Mouse (Mus musculus): ENCODE results near the gene Tmem218.
A peak's percentile ranks its signal among the peaks of the same experiment; 100 is the strongest.

Tmem218 gene

GRCm38 (mm10) chr9:37232201-37233195, 24.5 kb downstream of the Tmem218 start:
- no peak for DNase-seq (ENCODE audit: low read depth, low spot score)

DNA sequence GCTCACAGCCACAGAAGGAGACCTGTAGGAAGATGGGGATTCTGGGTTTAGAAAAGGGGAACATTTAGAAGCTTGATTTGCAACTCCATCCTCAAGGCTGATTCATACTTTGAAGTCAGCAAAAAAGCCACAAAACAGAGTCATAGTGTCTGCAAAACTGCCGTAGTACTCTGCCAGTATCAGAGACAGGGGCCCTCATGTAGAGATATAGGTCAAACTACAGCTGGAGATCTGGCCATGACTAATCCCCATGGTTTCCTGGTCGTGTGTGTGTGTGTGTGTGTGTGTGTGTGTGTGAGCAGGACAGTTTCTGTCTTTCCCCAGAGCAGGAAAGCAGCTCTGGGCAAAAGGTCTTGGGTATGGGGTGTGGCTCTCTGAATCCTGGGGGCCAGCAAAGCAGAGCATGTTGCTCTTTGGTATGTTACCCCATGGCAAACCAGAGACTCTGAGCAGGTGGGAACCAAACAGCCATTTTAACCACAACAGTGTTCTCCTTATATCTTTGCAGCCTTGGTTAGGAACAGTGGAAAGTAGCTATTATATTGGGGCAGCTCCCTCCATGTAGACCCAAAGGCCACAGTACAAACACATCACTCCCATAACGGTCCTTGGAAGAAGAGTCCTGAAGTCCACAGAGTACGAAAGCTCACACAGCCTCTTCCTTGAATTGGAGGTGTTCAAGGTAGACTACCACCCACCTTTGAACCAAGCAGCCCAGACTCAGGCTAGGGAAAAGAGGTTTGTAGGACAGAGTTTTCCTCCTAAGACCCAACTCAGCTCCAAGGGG, 28.1 kb downstream of the Tmem218 start:
- DNase-seq (ENCODE audit: low read depth, low spot score) = no peak

DNA sequence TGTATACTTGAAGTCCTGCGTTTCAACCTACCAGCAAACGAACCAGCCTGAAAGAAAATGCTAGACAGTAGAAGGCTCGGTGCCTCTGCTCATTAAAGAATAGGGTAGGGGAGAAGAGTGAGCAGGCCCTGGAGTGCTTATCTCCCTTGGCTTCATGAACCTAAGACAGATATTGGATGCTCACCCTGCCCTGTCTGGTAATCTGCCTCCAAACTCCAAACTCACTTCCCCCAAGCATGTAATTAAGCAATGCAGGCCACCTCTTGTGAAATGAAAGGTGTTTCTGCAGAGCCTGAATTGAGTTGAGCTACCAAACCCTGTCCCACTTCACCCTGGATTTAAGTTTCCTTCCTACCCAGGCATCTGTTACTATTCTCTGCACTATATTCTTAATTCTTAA, 34.7 kb downstream of the Tmem218 start:
- DNase-seq (ENCODE audit: low read depth, low spot score) = no peak

DNA sequence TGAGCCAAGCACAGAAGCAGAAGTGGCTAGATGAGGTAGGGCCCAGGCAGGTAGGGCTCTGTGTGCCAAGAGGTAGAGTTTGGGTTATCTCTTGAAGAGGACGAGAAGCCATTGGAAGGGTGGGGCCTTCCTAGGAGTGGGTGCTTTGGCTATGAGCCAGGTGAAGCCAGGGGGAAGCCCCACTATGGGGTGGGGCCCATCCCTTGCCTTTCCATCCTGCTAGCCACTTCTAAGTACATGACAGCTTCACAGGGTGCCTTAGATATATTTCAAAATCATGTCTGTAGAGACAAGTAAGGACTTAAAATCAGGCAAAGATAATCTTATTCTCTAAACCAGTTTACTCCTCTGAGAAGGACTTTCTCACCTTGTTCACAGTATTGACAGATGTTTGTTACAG, 36.6 kb downstream of the Tmem218 start:
- no peak for DNase-seq (ENCODE audit: low read depth, low spot score)

GRCm38 (mm10) chr9:37245404-37245803, 37.4 kb downstream of the Tmem218 start:
- DNase-seq (ENCODE audit: low read depth, low spot score) = no peak

GRCm38 (mm10) chr9:37245810-37246209, 37.8 kb downstream of the Tmem218 start:
- DNase-seq (ENCODE audit: low read depth, low spot score) = no peak

- no peak for DNase-seq (ENCODE audit: low read depth, low spot score)
These were observed 39.4 kb downstream of the Tmem218 start for GRCm38 (mm10) chr9:37247429-37247828.

- peak; percentile 8 for DNase-seq (ENCODE audit: low read depth, low spot score)
These were observed 40.4 kb downstream of the Tmem218 start for GRCm38 (mm10) chr9:37248381-37248906.

DNA sequence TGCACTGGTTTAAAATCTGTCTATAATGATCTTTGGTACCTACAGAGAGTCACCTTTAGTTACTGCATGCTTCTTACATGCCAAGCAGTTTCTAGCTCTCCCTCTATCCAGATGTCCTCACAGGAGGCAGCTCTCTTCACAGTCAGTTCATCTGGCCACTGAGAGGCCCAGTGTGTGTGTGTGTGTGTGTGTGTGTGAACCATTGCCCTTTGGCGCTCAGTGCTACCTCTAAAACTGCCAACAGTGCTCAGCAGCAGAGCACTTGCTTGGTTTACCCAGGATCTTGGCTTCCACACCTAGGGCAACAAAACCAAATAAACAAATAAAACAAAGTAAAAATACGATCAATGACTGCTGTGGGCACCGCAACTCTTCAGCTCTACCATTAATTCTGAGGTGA, 42.0 kb downstream of the Tmem218 start:
- no peak for DNase-seq (ENCODE audit: low read depth, low spot score)

DNA sequence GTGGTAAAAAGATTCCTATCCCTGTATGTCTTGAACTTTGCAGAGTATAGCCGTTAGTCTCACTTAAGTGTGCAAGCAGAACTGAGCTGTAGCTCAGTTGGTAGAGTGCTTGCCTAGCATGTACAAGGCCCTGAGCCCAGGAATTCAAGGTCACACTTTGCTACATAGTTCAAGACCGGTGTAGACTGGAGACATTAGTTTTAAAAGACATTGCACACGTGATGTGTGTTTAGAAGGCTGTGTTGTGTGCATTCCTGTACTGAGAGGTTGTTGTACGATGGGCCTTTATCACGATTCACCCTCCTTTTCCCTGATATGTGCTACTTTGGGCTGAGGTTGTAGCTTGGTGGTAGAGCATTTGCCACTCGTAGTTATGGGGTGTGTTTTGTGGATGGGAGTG, 42.6 kb downstream of the Tmem218 start:
- DNase-seq (ENCODE audit: low read depth, low spot score) = no peak

DNA sequence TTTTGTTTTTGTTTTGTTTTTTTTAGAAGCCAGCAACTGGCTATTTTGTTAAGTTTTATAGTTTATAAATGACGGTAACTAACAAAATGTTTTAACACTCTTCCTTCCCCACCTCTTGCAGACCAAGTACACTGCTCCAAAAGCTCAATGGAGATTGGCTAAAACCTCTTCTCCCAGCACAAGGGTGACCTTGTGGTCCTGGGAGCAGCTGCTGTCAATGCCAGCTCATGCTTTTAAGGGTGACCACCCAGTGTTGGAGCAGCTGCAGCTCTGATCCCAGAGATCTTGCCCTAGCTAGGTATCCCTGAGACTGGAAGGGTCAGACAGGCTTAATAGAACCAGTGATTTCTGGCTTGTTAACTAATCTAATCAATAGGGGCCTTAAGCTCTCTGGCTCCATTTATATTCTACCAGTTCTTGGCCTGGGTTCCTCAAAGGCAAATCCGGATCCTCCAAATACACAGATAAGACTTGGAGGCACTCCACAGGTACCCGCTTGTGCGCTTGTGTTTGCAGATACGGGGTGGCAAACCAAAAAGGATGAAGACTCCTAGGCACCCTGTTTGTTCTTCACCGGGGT, 46.6 kb downstream of the Tmem218 start:
- peak; percentile 5 for DNase-seq (ENCODE audit: low read depth, low spot score)

DNA sequence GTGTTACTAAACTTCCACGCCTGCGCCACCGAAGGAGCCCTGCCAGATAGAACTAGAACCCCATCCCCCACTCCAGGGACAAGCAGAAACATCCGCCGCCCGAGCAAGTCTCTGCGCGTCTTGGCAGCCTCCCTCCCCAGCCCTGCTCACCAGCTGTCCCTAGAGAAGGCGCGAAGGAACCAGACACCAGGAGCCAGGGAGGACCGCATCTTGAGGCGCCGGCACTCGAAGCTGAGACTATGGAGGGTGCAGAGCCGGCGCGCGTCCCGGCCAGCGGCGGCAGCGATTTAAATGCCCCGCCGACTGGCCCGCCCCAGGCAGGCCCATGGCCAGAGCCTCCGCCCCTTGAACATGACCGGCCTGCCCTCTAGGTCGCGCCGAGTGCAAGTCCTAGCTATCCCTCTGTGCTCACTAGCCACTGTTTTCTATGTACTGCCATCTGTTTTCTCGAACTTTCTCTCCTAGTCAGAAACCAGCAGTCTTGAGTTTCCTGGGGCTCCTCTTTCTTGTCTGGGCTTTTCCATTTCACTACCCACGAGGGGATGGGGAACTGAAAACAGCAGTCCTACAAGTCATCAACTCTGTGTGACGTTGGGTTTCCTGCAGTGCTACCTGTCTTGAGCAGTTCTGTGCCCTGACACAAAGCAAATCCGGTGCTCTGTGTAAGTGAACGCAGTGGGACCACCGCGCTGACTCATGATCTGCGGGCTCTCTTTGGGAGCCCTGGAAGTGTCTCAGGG, 47.3 kb downstream of the Tmem218 start, which contains the start of gene Slc37a2:
Gene Slc37a2 (minus strand): TSS at position 590 of the 740 bp plus-strand sequence.
- DNase-seq (ENCODE audit: low read depth, low spot score) = peak; percentile 35

- peak; percentile 57 for DNase-seq (ENCODE audit: low read depth, low spot score)
These were observed 47.8 kb downstream of the Tmem218 start for GRCm38 (mm10) chr9:37255889-37256225.

- no peak for DNase-seq (ENCODE audit: low read depth, low spot score)
These were observed 58.6 kb downstream of the Tmem218 start for GRCm38 (mm10) chr9:37266622-37267021.

All from forelimb bud, embryonic 11.5 days (tissue).